Mouse (Mus musculus) midbrain, postnatal 0 days (tissue): Measurements from ENCODE around the gene Klhl29. TPM values are rescaled to one million over a fixed set of nuclear protein-coding genes. Genes with fewer than 3 reads are reported as not detected.
A peak's percentile ranks its signal among the peaks of the same experiment; 100 is the strongest.

Experiments
- ATAC-seq: fragments of 200-750 bp; cut with Nextera tagmentation; 2 replicates; pipeline ENCODE4 v1.8.0; 2017; ENCODE audit warnings: moderate number of reproducible peaks, mild to moderate bottlenecking, moderate TSS enrichment, moderate library complexity; ENCODE audit not compliant: low FRiP score
- DNase-seq: peaks from one replicate; pipeline ENCODE4 v3.0.0-alpha.2; 2015; ENCODE audit warnings: low spot score
- H3K27ac ChIP-seq: fragments of 300-500 bp; sonication (generic); 2 replicates; pipeline ENCODE4 v1.5.1; 2014; ENCODE audit warnings: low read depth, mild to moderate bottlenecking, low read length, mixed read lengths
- H3K27me3 ChIP-seq: fragments of 300-500 bp; sonication (generic); 2 replicates; pipeline ENCODE4 v1.6.1; 2014; ENCODE audit warnings: low read length, control low read depth, mixed read lengths; ENCODE audit not compliant: insufficient read depth
- H3K36me3 ChIP-seq: fragments of 300-500 bp; sonication (generic); 2 replicates; pipeline ENCODE4 v1.6.1; 2014; ENCODE audit warnings: low read length, control low read depth, mixed read lengths; ENCODE audit not compliant: insufficient read depth
- H3K4me1 ChIP-seq: fragments of 300-500 bp; sonication (generic); 2 replicates; pipeline ENCODE4 v1.6.1; 2014; ENCODE audit warnings: mild to moderate bottlenecking, control low read depth, antibody characterized with exemption, low read length, mixed read lengths; ENCODE audit not compliant: insufficient read depth
- H3K4me2 ChIP-seq: fragments of 300-500 bp; sonication (generic); 2 replicates; pipeline ENCODE4 v1.6.1; 2014; ENCODE audit warnings: low read depth, mild to moderate bottlenecking, low read length, mixed read lengths; ENCODE audit not compliant: poor library complexity, severe bottlenecking
- H3K4me3 ChIP-seq: fragments of 300-500 bp; sonication (generic); 2 replicates; pipeline ENCODE4 v1.5.1; 2014; ENCODE audit warnings: low read depth, mild to moderate bottlenecking, low read length, moderate library complexity
- H3K9ac ChIP-seq: fragments of 300-500 bp; sonication (generic); replicated peaks from 2 replicates; pipeline ENCODE4 v1.6.1; 2014; ENCODE audit warnings: mild to moderate bottlenecking, low read length, moderate library complexity, mixed read lengths; ENCODE audit not compliant: poor library complexity, severe bottlenecking
- H3K9me3 ChIP-seq: fragments of 300-500 bp; sonication (generic); 2 replicates; pipeline ENCODE4 v1.6.1; 2016; ENCODE audit warnings: low read length, control low read depth
- CTCF ChIP-seq: IDR thresholded peaks from 2 replicates; pipeline ENCODE4 v1.5.1; 2016; ENCODE audit warnings: antibody characterized with exemption, mild to moderate bottlenecking
- WGBS: fragments of 180-500 bp; shearing (Covaris S2); extraction: QIAGEN DNeasy Blood & Tissue Kit; methylation state at CpG from one replicate; pipeline ENCODE4 v1.1.7; 2014; 5-methylcytosine and 5-hydroxymethylcytosine counted together
- polyA plus RNA-seq: library from polyadenylated mRNA; unstranded; fragments of >200 nt; fragmentation: Nextera tagmentation; extraction: Ambion mirVana; gene quantifications from 2 replicates; pipeline ENCODE4 v1.2.1, GENCODE M21; 2015
- total RNA-seq: library from RNA; depleted of rRNA; stranded (reverse); fragments of >200 nt; gene quantifications from 2 replicates; pipeline ENCODE4 v1.2.3, GENCODE M21; 2014

The Klhl29 gene
- total and polyA plus RNA-seq, 2 experiments from 2014 or later: 2.7 to 11.9 TPM

DNA sequence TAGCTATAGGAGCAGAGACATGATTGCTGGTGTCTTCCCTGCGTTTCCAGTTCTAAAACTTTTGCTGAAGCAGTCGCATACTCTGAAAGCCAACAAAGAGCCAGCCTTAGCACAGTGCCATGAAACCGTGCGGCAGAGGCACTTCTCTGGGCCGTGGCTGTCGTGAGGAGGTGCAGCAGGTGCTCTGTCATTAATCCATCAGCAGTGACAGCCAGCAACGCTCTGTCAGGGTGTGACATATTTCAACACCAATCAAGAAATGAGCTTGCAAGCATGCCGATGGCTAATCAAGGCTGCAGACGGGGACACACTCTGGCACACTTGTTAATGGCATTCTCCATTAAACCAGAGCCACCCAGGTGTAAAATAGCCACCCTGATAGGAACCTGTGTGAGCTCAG is 40.5 kb downstream of the Klhl29 start:
- DNase-seq: no peak
- Histone ChIP-seq H3K36me3 (no peaks in the 10 kb centered on the region), H3K4me2 (no peak overlapping the region), H3K27me3 (no peaks in the 10 kb centered on the region), H3K9me3 (no peaks in the 10 kb centered on the region), H3K9ac (no peak overlapping the region), H3K27ac (no peak overlapping the region), H3K4me3 (no peak overlapping the region), H3K4me1 (peaks cover 12% of the 10 kb centered on the region)
- no peak for ATAC-seq
- 71% methylated on average over 9 of the region's 9 CpGs for WGBS
- no peak for TF ChIP-seq CTCF

DNA sequence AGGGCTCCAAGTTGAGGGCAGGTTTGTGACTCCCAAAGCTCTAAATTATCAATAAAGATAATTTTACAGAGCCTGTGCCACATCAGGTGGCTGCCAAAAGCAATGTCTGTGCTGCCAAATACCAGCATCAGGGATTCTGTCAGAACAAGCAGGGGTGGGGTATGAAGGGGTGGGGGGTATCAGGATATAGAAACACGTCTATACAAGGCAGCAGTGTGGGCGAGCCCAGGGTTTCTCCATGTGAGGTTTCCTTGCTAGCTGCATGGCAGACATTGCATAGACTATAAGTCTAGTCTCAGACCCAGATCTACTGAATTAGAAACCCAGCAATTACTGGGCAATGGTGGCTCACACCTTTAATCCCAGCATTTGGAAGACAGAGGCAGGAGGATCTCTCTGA is 41.3 kb downstream of the Klhl29 start:
- Histone ChIP-seq H3K27me3 (no peaks in the 10 kb centered on the region), H3K4me3 (no peak overlapping the region), H3K4me2 (no peak overlapping the region), H3K9me3 (no peaks in the 10 kb centered on the region), H3K36me3 (no peaks in the 10 kb centered on the region), H3K4me1 (peaks cover 12% of the 10 kb centered on the region), H3K9ac (no peak overlapping the region), H3K27ac (no peak overlapping the region)
- WGBS: 82% methylated on average over 2 of the region's 2 CpGs
- no peak for TF ChIP-seq CTCF
- DNase-seq: no peak
- ATAC-seq: no peak

DNA sequence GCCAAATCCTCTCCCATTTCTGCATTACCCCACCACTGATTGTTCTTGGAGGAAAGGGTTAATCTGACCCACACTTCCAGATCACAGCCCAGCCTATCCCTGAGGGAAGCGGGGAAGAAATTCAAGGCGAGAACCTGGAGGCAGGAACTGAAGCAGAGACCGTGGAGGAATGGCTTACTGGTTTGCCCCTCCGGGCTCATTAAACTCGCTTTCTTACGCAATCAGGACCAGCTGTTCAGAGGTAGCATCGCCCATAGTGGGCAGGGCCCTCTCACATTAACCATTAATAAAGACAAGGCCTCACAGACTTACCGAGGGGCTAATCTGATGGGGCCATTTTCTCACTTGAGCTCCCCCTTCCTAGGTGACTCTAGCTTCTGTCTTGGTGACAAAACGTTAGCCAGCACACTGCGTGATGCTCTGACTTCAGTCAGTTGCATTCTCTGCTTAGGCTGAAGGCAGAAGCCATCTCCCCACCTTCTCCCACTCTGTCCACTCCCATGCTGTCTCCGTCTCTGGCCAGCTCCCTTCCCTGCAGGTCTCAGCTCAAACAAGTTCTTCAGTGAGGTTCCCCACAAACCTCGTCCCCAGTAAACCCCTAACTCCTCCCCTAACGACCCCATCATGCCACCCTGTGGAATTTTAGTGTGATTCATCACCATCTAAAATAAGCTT is 43.5 kb downstream of the Klhl29 start:
- peaks cover 9% of the 10 kb centered on the region for H3K4me1 ChIP-seq
- WGBS: 56% methylated on average over 13 of the region's 13 CpGs
- DNase-seq: no peak
- 0 out of 2 replicates have a peak, but pooled peaks have one; percentile 22 for ATAC-seq
- peak; percentile 37; the same call in 1 of the 2 replicates for TF ChIP-seq CTCF
- no peaks in the 10 kb centered on the region for H3K9me3 ChIP-seq
- H3K9ac ChIP-seq: no peak overlapping the region
- no peak overlapping the region for H3K4me3 ChIP-seq
- H3K27me3 ChIP-seq: no peaks in the 10 kb centered on the region
- no peaks in the 10 kb centered on the region for H3K36me3 ChIP-seq
- no peak overlapping the region for H3K4me2 ChIP-seq
- no peak overlapping the region for H3K27ac ChIP-seq

DNA sequence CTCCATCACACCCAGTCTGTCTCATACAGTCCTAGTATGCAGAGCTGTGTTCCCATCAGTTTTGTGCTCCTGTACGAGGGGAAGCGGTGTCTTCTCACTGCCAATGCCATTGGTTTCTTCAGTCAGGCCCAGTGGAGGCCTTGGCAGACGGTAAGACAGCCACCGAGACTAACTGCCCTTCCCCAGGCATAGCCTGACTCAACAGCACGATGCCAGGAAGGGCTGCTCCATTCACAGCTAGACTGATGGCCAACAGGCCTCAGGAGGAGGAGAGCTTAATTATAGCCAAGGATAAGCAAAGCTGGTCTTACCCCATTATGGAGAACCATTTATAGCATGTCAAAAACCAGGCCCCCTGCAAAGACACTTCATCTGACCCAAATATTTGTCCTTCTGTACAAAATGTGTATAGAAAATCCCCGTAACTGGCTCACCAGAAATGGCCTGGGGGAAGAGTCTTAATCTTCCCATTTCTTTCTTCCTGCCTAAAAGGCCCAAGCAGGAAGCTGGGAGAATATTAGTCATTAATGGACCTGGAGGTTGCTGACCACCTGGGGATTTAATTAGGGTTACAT is 44.9 kb downstream of the Klhl29 start:
- TF ChIP-seq CTCF: no peak
- no peak; the same call in 1 of the 2 replicates for ATAC-seq

DNA sequence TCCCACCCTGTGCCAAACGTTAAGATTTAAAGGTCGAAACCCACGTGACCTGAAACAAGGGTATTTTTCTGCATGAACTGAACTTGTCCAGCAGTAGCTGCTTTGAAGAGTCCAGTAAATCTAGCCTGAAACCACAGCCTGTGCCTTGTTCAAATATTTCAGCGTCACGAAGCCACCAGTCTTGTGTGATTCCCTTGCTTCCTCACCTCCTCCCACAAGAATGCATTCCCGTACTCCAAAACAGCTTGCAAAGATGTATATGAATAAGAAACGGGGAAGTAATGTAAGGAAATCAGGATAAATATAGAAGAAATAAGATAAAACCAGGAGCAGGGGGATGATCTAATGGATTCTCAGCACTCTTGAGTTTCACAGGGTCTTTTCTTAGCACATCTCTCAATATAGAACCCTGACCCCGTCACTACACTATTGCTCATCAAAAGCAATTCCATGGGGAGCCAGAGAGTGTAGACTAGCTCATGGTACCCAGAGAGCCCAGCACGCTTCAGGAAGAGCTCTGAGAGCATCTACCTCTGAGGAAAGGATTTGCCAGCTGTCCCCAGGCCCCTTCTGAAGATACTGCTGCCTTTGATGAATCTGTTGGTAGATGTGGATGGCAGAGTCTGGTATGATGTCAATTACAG is 52.9 kb downstream of the Klhl29 start:
- WGBS: 90% methylated on average over 9 of the region's 9 CpGs
- no peak for ATAC-seq
- H3K36me3 ChIP-seq: no peaks in the 10 kb centered on the region

More for the DNA sequence above, 44.9 kb downstream of the Klhl29 start:
- no peaks in the 10 kb centered on the region for H3K9me3 ChIP-seq
- 70% methylated on average over 6 of the region's 6 CpGs for WGBS
- no peak overlapping the region for H3K9ac ChIP-seq
- peaks cover 9% of the 10 kb centered on the region for H3K4me1 ChIP-seq
- no peaks in the 10 kb centered on the region for H3K36me3 ChIP-seq
- no peak overlapping the region for H3K4me2 ChIP-seq
- H3K27me3 ChIP-seq: no peaks in the 10 kb centered on the region
- no peak for DNase-seq
- no peak overlapping the region for H3K27ac ChIP-seq
- no peak overlapping the region for H3K4me3 ChIP-seq

DNA sequence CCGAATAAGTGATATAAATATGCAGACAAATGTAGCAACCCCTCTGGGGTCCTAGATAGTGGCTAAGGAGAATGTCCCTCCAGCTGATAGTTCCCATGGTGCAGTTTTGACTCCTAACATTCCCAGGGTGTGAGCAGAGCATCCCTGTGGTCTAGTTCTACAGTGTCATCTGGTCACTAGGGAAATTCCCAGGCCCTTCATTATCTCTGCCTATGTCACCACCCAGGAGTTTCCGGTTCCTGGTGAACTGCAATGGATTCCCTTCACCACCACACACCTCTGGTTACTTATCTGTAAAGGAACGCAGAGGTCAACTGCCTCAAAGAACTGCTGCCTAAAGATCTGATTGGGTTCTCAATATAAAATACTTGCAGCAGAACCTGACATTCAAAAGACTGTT is 54.5 kb downstream of the Klhl29 start:
- H3K4me1 ChIP-seq: no peaks in the 10 kb centered on the region
- no peak for ATAC-seq
- H3K36me3 ChIP-seq: no peaks in the 10 kb centered on the region
- no peak overlapping the region for H3K4me2 ChIP-seq
- H3K9ac ChIP-seq: no peak overlapping the region
- H3K4me3 ChIP-seq: no peak overlapping the region
- no peak for TF ChIP-seq CTCF
- no peaks in the 10 kb centered on the region for H3K27me3 ChIP-seq
- no peak for DNase-seq
- WGBS: 94% methylated on average over 3 of the region's 3 CpGs
- H3K27ac ChIP-seq: no peak overlapping the region
- no peaks in the 10 kb centered on the region for H3K9me3 ChIP-seq

More for the DNA sequence above, 52.9 kb downstream of the Klhl29 start:
- no peak for DNase-seq
- no peak overlapping the region for H3K4me3 ChIP-seq
- TF ChIP-seq CTCF: no peak
- H3K4me2 ChIP-seq: no peak overlapping the region
- no peaks in the 10 kb centered on the region for H3K4me1 ChIP-seq
- H3K9ac ChIP-seq: no peak overlapping the region
- H3K27ac ChIP-seq: no peak overlapping the region
- no peaks in the 10 kb centered on the region for H3K27me3 ChIP-seq
- no peaks in the 10 kb centered on the region for H3K9me3 ChIP-seq
